Mouse (Mus musculus) cerebellum, adult 9-10 months (tissue): ENCODE data around the gene Gtf2h1.
"Not testable (repeated sequence)": the region's sequence is repeated elsewhere in the genome, so short reads cannot be mapped to it uniquely, and the experiment has no call there.

ENCODE experiments used
- DNase-seq: peaks from one replicate; pipeline ENCODE4 v3.0.0; 2022

Gene Gtf2h1

DNA sequence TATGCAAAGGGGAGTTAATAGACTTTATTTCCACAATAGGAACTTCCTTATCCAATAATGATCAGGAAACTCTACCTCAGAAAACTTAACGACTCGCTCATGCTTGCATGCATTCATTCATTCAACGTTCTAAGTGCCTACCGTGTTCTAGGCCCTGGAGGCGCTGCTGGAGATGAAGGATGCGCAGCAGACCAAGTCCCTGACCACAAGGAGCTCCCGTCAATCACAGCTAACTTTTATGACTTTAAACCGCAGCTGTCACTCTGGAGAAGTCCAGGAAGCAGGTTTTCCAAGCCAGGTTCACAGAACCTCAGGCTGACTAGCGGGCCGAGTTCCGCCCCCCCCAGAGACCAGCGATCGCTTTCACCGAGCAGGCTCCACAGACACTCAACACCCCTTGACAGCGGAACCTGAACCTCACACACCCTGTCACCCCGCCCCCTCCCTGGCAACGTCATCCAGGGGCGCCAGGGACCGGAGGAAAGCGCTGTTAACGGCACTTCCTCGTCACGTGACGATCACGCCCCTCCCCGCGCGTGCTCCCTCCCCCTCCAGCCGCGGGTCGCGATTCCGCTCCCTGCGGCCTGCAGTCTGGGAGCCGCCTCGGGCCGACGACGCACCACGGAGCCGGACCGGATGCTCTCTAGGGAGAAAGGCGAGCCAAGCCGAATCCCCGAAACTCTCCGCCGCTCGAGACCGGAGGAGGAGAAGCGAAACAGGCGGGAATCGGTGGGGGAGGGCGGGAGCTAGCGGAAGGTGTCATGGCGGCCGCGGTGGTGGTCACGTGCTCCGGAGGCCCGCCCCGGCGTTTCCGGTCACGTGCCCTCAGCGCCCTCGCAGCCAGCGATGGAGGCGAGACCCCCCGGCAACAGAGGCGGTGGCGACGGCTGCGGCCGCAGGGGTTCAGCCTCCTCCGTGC, at the start of gene Gtf2h1, which contains the start of gene Hps5:
Gene Gtf2h1 (plus strand): TSS at position 817 of the 919 bp plus-strand sequence.
Gene Hps5 (minus strand): TSS at position 778 of the 919 bp plus-strand sequence.
- DNase-seq = peak; percentile 97

DNA sequence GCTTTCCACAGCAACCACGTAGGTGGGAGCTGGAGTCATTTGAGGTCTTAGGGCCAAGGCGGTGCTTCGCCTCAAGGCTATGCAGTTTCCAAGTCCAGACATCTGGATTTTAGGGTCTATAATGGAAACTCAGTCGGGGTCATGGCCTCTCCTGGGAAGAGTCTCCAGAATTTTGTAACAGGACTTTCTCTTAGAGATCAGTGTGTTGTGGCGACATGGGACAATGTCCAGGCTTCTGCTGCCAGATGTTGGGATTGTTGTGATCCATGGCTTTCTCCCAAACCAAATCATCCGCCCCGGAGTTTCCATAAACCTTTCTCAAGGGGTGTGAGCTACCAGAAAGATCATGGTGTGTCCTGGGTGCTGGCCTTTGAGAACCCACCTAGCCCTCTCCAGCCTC, 49.5 kb upstream of the Gtf2h1 start:
- no peak for DNase-seq

DNA sequence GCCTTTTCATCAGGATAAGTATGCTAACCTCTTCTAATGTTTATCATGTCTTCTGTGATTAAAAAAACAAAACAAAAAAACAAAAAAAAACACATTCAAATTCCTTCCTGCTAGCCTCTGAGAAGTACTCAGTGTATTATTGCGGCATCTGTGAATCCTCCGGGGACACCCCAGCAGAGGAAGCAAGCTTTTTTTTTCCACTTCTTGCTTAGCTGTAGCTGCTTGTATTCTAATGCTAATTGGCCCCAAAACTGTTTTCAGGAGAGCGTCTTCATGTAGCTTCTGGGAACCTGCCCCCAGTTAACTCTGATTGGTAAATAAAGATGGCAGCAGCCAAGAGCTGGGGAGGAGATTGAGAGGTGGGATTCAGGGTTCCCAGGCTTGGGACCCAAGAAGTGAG, 47.4 kb upstream of the Gtf2h1 start:
- DNase-seq = no peak

DNA sequence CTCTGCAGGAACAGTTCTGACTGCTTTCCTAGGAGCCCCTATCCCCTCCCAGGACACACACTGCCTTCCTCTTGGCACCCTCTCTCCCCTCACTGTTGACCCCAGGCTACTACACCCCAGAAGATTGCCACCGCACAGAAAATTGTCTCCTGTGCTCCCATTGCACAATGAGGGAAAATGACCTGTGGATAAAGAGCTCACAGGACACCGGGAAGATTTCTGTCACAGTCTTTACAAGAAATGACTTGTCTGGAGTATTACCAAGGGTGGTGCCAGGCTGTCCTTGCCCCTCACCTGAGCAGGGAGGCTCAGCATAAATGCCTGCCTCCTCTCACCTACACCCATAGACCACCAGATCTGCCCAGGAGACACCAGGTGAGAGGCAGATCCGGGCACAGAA, 44.4 kb upstream of the Gtf2h1 start, which contains the start of gene Saa2:
Gene Saa2 (plus strand): TSS at position 301 of the 400 bp plus-strand sequence.
- no peak for DNase-seq

DNA sequence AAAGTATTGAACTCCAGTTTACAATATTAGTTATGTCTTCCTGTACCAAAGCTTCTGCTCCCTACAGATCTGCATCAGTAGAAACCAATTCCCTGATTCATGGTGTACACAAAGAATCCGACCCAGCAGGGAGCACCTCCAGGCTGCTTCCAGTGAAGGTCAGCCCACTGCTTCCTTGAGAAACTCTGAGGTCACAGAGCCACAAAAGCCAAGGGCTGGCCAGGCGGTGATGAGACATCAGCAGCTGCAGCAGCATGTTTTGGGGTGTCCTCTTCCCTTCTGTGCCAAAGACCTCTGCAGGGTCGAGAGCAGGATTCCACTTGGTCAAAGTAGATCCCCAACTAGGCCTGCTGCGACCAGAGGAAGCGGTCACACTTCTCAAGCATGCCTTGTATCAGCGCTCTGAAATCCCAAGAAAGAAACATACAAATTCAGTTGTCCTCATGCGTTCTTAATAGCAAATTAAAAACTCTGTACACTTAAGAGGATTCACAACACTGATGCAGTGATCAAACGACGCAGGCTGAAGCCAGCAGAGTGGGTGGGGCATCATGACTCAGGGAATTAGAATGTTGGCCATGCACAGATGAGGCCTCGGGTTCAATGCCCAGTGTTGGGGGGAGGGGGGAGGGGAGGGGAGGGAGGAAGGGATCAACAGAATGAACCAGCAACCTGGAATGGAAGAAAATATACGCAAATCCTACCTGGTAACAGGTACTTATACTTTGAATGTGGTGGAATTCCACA, 34.7 kb upstream of the Gtf2h1 start:
- DNase-seq = no peak

DNA sequence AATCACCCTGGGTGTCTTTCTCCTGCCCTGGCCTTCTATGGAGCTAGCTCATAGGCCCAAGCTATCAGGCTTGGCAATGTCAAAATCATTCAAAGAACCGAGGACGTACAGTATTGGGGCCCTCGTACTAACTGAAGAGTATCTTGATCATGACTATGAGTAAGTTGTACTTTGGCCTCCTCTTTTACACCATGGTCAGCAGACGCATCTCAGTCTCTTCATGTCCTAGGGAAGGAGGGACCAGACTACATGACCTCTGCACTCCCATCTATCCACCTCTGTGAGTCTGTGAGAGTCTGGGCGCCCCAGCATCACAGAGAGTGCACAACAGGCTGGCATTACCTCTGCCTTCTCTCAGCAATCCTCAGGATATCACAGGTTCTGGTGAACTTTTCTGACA, 33.3 kb upstream of the Gtf2h1 start:
- no peak for DNase-seq

DNA sequence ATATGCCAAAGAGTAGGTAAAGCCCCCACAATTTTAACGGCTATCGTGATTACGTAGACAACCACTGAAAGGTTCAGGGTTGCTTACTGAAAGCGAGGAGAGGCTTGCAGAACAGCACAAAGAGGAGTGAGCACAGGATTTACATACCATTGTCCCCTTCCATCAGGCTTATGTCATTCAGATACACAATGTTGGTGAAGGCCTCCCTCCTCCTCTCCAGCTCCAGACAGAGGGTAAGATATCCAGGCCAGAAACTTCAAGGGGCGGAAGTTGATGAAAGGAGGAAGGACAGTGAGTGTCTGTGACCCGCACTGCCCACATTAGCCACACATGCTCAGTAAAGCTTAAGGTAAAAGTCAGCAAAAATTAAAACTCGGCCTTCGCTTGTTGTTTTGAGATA, 31.2 kb upstream of the Gtf2h1 start:
- DNase-seq = no peak

DNA sequence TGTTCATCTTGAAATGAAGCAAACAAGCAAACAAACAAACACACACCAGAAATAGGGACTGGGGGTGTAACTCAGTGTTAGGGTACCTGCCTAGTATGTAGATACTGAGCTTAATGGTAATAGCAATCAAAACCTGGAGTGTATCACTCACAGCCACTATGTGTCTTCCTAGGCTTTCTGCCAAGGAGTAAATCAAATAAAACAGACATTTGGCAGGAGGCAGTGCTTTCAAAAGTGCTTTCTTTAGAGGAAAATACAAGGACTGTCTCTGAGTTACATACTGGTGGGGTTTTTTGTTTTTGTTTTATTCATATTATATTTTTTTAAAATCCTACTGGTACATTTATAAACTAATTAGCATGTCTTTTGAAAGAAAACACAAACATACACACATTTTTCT, 28.5 kb upstream of the Gtf2h1 start:
- no peak for DNase-seq

DNA sequence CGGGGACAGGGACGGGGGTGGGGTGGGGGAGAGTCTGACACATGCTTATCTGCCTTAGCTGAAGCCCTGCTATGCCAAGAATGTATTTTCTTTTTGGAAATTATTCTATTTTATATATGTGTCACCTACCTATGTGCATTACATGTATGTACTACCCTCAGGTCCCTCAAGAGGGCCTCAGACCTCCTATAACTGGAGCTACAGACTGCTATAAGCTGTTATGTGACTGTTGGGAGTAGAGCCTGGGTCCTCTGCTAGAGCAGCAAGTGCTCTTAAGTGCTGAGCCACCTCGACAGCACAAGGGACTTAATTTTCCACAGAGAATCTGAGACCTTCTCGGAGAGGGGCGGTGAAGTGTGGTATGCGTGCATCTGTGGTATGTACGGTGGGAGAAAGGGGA, 27.5 kb upstream of the Gtf2h1 start:
- no peak for DNase-seq

DNA sequence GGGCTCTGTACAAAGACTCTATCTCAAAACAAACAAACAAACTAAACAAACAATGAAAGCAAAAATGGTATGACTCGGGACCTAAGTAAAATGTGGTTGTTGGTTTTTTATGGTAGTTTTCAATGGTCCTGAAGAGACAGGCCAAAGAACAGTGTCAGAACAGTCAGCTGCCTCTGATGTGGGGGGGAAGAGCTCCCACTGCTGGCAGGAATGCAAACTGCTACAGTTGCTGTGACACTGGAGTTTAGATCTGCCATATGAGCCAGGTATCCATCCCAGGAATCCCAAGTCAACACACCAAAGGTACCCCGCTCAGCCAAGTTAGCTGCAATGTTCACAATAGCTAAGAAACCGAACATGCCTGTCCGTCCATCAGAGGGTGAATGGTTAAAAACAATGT, 25.2 kb upstream of the Gtf2h1 start:
- peak; percentile 80 for DNase-seq

DNA sequence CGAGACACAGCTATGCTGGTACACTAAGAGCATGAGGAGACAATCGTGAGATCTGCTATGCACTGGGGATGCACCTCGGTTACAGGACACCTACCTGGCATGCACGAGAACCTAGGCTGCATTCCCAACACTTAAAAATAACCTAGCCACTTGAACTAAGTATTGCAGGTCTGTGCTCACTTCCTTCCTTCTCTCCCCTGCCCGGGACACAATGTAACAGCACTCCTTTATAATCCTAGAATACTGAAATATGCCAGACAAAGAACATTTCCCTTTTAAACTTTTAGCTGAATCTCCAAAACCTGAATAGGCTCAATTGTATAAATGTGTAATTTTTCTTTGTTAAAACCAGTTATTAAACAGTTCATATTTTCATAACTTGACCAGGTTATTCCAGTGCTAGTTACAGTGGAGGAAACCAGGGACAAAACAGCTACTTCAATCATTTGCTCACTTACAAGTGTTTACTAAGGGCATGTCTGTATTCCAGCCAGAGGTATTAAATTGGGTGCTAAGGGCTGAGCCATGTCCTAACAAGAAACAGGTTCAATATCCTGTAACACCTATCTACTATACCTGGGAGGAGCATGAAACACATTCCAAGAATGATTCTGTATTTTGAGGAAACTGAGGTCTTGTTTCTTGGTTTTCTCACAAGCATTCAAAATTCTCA, 6.6 kb upstream of the Gtf2h1 start:
- no peak for DNase-seq

DNA sequence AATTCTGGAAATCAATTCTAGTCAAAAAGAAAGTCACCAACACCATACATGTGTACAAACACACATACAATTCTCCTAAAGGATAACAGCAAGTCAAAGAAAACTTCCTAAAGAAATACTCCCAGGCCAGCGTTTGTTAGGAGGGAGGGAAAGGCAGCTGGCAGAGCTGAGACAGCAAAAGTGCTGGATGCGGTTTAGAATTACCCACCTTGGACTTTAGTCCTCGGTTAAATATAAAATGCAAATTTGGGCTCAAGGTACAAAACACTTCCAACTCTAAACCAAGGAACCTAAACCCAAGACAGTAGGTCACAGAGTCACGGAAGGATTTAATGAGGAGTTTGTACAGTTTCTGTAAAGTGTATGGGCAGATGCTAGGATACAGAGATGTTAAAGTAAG, 2.0 kb upstream of the Gtf2h1 start:
- no peak for DNase-seq

DNA sequence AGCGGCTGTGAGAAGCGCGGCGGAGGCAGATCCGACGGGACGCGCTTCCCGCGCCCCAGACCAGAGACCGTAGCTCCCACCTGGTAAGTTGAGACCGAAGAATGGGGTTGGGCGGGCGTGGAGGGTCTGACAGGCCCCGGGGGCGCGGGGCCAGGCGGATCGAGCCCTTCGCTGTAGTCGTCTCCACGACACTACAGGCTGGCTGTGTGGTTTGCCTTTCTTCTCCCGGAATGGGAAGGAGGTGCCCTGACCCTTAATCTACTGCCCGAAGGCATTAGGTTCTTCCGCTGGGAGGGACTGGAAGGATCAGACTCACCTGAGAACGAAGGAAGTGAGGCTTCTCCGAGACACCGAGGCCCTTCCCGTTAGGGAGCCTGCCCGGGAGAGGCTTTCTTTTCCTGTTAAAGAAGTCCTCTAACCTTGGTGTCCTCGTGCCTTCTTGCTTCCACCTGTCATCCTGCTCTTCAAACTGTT, 340 bp downstream of the Gtf2h1 start:
- no peak for DNase-seq

DNA sequence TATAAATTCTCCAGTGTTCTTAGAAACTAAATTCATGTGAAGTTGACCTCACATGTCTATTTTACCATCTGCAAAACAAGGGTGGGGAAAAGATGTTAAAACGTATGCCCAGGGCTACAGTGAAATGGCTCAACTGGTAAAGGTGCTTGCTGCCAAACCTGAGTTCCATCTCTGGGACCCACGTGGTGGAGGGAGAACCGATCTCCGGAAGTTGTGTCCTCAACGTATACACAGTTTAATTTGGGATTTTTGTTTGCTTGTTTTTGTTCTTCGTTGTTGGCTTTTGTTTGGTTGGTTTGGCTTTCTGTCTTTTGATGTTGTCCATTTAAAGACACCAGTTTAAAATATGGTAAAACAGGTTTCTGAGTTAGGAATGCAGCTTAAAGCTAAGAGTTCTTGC, 876 bp downstream of the Gtf2h1 start:
- DNase-seq = peak; percentile 20

DNA sequence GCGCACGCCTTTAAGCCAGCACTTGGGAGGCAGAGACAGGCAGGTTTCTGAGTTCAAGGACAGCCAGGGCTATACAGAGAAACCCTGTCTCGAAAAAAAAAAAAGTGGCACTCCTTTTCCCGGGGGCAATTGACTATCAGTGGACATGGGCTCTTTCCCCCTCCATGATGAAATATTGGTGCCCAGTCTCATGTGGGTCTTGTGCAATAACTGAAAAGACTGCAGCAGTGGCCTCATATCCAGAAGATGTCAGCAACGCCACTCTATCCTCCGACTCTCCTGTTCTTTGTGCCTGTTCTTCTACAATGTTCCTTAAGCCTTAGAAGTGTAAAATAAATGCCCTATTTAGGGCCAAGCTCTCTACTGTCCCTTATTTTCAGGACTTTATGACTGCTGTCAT, 14.4 kb downstream of the Gtf2h1 start:
- DNase-seq = no peak

DNA sequence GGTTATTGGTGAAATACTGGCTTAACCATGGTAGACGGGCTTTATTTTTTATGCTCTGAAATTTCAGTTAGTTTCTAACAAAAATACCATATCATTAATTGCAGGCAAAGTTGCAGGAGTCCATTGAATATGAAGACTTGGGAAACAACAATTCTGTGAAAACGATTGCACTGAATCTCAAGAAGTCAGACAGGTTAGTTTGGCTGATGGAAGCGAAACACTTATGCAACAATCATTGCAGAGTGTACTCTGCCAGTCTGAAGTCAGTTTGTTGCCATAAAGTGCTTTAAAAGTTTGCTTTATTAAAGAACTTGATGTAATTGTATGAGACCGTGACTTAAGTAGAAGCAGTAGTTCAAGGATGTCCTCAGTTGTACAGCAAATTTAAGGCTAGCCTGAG, 18.1 kb downstream of the Gtf2h1 start:
- no peak for DNase-seq

DNA sequence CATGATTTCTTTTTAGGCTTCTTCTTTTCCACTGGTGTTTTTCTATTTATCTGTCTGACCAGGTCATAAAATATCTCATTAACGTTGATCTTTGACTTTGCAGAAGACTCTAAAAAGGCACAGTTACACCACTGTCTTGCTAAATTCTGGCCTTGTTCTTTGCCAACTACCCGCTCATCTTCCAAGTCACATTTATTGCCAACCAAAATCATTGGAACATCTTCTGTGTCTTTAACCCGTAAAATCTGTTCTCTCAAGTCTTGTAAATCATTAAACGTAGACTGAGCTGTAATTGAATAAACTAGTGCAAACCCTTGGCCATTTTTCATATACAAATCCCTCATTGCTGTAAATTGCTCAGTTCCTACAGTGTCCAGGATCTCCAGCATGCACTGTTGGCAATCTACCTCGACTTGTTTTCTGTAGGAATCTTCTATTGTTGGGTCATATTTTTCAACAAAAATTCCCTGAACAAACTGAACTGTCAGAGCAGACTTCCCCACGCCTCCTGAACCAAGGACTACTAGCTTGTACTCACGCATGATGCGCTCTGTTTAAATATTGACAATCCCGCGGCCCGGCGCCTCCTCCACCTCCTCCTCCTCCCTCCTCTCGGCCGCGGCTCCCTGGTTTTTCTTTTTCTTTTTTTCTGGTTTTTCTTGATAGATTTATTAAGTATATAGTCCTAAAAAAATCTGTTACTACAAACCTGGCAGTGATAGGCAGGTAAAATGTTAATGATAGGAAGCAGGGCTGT, 25.2 kb downstream of the Gtf2h1 start:
- DNase-seq = not testable (repeated sequence)

DNA sequence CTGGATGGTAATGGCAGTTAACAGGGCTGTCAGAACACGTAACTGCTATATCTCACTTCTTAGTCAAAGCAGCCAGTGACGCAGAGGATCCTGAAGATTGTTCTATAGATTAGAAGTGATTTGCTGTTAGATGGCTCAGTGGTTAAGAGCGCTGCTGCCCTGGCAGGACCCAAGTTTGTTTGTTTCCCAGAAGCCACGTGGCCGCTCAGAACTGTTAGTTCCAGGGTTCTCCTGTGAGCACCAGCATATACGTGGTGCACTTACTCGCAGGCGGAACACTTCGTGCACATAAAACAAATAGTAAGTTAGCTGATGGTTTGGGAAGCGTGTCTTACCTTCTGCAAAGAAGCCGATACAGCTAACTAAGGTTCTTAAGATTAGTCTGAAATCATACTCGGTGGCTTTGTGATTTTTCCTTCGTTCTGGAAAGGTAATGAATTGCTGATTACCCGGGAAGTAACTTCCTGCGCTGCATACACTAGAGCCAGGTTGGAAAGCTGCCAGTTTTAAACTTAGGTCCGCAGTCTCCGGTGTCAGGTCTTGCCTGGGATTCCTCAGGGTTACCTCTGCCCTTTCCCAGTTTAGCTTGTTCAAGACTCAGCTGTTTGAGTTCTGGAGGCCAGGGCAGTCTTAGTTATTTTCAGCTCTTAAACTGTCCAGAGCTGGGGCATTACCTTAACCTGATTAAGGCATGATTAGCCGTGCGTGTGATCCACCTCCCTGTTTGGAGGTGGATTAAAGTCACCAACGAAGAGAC, 31.3 kb downstream of the Gtf2h1 start:
- no peak for DNase-seq

DNA sequence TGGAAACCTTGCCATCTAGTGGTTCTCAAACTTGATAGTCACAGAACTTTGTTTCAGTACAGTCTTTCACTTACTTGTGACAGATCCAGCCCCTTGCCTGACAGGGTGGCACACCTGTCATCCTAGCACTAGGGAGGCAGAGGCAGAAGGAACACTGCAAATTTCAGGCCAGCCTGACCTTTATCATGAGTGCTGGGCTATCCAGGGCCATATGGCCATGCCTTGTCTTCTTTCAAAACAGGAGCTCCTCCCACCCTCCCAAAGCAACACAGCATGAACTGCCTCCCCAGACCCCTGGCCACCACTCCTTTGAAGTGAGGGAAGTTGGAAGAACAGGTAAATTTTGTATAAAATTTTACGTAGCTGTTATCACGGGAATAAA, 31.9 kb downstream of the Gtf2h1 start:
- DNase-seq = no peak

DNA sequence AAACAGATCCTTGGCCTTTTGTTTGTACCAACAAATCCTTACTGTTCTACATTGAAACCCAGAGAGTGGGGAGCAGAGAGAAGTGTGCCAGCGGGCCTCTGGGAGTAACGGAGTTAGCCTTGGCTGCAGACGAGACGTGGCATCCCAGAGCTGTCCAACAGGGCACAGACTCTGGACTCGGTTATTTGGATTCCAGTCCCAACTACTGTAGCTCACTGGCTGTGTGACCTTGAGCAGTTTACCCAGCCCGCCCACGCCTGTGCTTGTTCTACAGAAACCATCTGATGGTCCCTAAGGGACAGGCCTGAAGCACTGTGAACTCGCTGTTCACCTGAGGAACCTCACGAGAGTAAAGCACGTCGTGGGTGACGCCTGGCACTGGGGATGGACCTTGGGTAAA, 34.0 kb downstream of the Gtf2h1 start:
- DNase-seq = no peak

DNA sequence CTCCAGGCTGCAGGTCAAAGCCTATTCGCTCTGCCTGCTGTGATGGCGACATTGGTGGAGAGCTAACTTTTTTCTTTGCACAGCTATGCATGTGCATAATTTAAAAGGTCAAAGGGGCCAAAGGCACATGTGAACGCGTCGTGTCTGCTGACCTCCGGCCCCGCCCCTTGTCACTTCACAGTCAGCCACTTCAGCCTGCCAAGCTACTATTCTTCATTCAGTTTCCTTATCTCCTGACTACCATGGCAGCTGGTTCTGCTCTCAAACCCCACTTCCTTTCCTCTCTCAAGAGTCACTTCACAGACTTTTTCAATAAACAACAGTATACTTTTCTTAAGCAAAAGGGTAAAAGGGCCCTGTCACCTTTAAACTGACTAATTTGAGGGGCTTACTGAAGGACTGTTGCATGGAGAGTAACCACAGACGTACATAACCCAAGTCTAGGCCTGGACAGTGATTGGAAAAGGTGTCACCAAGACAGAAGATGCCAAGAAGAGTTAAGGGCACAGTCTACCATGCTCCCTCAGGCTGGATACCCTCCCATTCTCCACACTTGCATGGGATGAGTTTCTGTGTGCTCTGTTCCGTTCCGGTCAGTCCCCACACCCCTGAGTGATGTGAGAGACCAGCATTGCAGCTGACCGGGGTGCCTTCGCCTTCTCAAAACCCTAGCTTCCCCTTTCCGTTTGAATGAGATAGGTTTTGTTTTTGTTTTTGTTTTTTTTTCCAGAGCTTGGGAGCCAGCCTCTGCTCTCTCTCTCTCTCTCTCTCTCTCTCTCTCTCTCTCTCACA, 35.1 kb downstream of the Gtf2h1 start:
- DNase-seq = no peak
